Mouse (Mus musculus) lung, adult 2 months (tissue): ENCODE measurements around the gene Cers6.

ENCODE experiments used
- CTCF ChIP-seq: fragments of 200-500 bp; IDR thresholded peaks from 2 replicates; pipeline ENCODE4 v1.5.1; 2011; ENCODE audit warnings: mild to moderate bottlenecking, low read length, control low read depth; ENCODE audit not compliant: insufficient read depth
- POLR2A ChIP-seq: fragments of 200-500 bp; IDR thresholded peaks from 2 replicates; pipeline ENCODE4 v1.6.1; 2011; ENCODE audit warnings: low read depth, mild to moderate bottlenecking, control low read depth, low read length, borderline replicate concordance; ENCODE audit errors: extremely low read depth

- no peak for TF ChIP-seq CTCF
- TF ChIP-seq POLR2A = no peak
Measured at GRCm38 (mm10) chr2:68862464-68863266, 1.4 kb downstream of the Cers6 start.
